Mouse (Mus musculus) lung, postnatal 4 days (tissue): ENCODE data around the gene Uchl5.

Experiments
- DNase-seq, 2 experiments: peaks; one replicate each; pipeline ENCODE4 v3.0.0; 2021

The Uchl5 gene

GRCm38 (mm10) chr1:143776446-143777411 is at the start of gene Uchl5, which contains the start of gene Trove2:
Gene Uchl5, plus strand, starts transcription at chr1:143777272.
Gene Trove2, minus strand, starts transcription at chr1:143777068.
- DNase-seq: peak; percentile 98

- no peak for DNase-seq
Observed at GRCm38 (mm10) chr1:143727701-143728445, 49.2 kb upstream of the Uchl5 start.

DNA sequence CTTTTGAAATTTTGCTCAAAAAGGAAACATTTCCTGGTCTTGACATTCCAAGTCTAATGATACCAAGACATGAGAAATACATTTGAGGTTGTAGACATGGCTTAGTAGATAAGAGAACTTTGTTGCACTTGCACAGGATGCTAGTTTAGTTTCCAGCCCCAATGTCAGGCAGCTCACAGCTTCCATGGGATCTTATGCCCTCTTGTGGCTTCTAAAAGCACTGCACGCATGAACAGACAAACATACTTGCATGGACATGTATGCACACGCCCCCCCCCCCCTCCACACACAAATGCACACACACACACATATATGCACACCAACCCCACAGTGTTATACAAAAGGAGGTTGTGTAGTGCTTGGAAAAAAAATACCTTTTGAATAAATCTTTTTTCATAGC is 46.2 kb upstream of the Uchl5 start:
- peak in 1 of 2 experiments; percentile 30 for DNase-seq

DNA sequence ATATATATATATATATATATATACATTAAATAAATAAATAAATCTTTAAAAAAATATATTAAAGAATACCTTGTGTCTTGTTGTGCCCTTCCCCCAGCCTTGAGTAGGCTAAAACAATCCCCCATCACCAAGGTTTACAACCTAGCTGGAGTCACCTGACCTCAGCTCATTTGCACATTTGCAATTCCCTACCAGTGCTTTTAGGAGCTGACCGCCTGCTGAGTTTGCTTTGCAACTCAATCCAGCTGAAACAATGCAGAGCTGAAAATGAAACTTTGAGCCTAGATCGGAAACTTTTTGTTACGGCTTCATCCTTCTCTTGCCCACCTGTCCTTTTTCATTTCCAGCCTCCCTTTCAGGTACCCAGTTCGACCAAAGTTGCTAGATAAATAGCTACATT is 45.4 kb upstream of the Uchl5 start:
- DNase-seq: no peak

GRCm38 (mm10) chr1:143733914-143734410 is 43.1 kb upstream of the Uchl5 start:
- no peak for DNase-seq

- no peak for DNase-seq
Observed at GRCm38 (mm10) chr1:143738811-143739210, 38.3 kb upstream of the Uchl5 start.

- DNase-seq: peak; percentile 91 to 93
Observed at GRCm38 (mm10) chr1:143739361-143740350, 37.4 kb upstream of the Uchl5 start.

DNA sequence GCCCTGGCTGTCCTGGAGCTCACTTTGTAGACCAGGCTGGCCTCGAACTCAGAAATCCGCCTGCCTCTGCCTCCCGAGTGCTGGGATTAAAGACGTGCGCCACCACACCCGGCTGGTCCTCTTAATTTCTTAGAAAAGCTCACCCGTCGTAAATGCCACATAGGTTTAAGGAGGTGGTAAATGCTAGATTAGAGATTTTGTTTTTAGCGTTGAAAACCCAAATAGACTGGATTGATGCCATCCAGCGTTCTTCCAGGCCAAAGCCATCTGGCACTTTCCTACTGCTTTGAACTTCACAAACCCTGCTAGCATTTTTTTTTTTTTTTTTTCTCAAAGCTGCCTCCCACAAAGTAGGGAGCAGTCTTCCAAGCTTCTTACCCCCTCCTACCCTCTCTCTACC is 36.5 kb upstream of the Uchl5 start:
- no peak for DNase-seq

DNA sequence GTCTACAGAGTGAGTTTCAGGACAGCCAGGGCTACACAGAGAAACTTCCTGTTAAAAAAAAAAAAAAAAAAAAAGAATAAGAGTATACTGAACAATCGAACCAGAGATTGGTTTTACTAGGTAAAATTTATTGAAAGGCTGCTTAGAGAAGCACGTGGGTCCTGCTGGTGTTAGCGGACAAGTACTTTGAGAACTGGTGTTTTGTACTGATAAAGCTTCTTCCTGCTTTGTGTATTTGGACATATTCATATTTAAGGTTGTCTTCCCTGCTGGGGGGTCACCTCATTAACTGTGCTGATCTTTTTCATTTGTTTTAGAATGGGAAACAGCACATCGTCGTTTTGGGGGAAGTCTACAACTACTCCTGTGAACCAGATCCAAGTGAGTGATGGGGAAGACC is 35.7 kb upstream of the Uchl5 start:
- DNase-seq: no peak

DNA sequence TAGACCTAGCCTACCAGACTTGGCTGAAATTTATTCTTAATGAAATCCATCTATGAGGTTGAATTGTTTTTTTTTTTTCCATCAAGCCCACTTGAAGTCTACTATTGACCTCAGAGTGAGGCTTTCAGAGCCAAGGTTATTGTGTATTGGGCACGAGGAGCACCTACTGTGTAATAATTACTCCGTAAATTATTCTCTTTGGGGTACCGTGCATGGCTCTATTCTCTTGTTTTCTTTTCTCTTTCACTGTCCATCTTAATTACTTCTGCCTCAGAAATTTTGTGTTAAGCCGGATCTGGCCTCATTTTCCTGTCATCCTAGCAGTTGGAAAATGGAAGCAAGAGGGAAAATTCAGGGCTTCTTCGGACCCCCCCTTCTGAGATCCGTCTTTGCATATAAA is 34.9 kb upstream of the Uchl5 start:
- DNase-seq: no peak

DNA sequence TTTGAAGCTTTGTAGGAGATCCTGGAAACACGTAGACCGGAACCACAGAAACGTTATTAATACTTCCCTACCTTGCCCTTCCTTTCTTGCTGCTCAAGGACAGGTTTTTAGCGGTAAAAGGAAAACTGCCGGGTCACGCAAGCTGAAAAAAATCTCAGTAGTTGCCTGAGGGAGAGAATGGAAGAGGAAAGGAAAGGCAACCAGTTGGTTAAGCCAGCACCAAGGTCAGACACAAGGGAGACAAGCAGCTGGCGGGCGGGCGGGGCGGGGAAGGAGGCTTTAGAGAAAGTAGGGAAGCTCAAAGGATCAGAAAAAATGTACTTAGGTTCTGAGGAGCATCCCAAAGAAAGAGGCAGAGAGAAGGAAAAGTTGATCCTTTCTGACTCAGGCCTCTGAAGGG is 31.2 kb upstream of the Uchl5 start:
- no peak for DNase-seq

DNA sequence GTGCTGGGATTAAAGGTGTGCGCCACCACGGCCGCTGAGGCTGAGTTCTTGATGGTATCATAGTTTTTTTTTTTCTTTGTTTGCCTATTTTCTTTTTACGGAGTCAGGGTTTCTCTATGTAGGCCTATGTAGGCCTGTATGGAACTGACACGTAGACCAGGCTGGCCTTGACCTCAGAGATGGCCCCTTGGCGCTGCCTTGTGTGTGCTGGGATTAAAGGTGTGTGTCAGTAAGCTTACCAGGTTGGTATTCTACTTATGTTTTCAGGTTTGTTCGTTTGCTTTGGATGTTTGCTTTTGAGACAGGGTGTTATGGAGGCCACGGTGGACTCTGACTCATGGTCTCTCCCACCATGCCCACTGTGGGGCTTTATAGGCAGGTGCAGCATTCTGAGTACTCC is 14.9 kb upstream of the Uchl5 start:
- DNase-seq: no peak

DNA sequence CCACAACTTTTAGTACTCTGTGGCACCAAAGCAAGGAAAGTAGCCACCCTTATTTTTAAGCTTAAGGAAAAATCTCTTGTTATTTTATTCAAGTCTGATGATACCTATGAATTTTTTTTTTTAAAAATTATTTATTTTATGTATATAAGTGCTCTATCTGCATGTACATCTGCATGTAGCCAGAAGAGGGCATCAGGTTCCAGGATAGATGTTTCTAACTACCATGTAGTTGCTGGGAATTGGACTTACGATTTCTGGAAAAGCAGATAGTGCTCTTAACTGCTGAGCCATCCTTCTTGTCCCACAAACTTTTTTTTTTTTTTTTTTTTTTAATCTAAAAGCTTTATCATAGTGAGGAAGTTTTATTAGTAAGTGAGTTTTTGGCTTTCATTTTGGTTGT is 12.6 kb upstream of the Uchl5 start:
- no peak for DNase-seq

- no peak for DNase-seq
Observed at GRCm38 (mm10) chr1:143765801-143766200, 11.3 kb upstream of the Uchl5 start.

- no peak for DNase-seq
Observed at GRCm38 (mm10) chr1:143766238-143766637, 10.8 kb upstream of the Uchl5 start.

GRCm38 (mm10) chr1:143770444-143771109 is 6.5 kb upstream of the Uchl5 start:
- DNase-seq: peak; percentile 43 to 65

DNA sequence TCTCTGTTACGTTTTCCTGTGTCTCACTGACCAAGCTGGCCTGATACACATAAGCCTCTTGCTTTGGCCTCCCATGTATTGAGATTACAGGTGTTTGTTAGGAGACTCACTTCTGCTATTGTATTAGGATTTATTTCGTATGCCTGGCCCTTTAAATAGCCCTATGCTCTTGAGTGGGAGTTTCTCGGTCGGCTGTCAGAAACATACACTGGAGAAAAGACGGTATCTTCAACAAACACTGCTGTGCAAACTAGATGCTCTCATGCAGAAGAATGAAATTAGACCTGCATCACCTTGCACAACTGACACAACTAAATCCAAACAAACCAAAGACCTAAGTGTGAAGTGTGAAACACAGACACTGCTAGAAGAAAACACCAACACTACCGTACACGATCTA is 4.0 kb upstream of the Uchl5 start:
- no peak for DNase-seq

DNA sequence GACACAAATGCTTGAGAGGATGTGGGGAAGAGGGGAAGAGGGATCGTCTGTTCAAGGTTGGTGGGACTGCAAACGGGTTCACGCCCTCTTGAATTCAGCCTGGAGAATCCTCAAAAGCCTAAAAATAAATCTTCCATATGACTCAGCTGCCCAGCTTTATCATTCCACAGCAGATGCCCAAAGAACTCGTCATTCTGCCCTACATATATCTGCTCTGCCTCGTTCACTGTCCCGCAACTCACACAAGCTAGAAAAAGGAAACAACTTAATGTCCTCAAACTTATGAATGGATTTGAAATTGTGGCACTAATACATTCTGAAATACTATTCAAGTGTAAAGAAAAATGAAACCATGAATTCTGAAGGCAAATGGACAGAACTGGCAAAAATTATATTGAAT is 3.2 kb upstream of the Uchl5 start:
- no peak for DNase-seq

GRCm38 (mm10) chr1:143777558-143778218 is 616 bp downstream of the Uchl5 start:
- DNase-seq: no peak

- DNase-seq: peak in 1 of 2 experiments; percentile 51
Observed at GRCm38 (mm10) chr1:143788584-143789227, 11.6 kb downstream of the Uchl5 start.

DNA sequence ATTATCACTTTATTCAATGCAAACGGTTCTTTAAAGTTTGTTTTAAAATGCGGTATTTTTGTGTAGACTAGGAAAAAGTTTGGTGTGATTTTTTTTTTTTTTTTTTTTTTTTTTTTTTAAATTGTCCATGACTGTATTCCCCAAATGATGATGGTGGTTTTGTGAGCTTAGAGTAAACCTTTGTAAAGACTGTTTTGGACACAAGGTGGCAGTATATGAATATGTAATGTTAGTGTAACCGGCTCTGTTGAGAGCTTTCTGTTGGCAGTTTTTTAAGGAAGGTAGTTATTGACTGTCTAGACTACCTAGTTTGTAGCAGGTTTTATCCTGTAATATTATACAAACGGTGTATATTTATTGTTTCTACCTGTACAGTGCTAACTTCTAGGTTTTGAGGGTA is 26.5 kb downstream of the Uchl5 start:
- peak in 1 of 2 experiments; percentile 12 for DNase-seq
